Mouse (Mus musculus) CH12.LX (cell line): ENCODE measurements around the gene R3hcc1l. TPM values are rescaled to one million over a fixed set of nuclear protein-coding genes. Genes with fewer than 3 reads are reported as not detected.

Experiments
- DNase-seq: peaks from one replicate; pipeline ENCODE4 v3.0.0-alpha.2; 2013; ENCODE audit errors: extremely low read depth
- H3K27ac ChIP-seq: 2 replicates; pipeline ENCODE4 v1.5.1; 2012; ENCODE audit warnings: low read depth, mild to moderate bottlenecking, control low read depth, moderate library complexity; ENCODE audit not compliant: insufficient read depth
- H3K27me3 ChIP-seq: replicated peaks from 2 replicates; pipeline ENCODE3; 2012; ENCODE audit warnings: inconsistent platforms
- H3K36me3 ChIP-seq, 2 experiments: replicated peaks in 1 of 2; 2 replicates each; pipeline versions ENCODE3 to v1.6.1; 2012; ENCODE audit warnings: inconsistent platforms in 1 of 2, low read length in 1 of 2, mild to moderate bottlenecking in 1 of 2, mixed read lengths in 1 of 2, moderate library complexity in 1 of 2; ENCODE audit not compliant: control insufficient read depth in 1 of 2, insufficient read depth in 1 of 2
- H3K4me1 ChIP-seq, 2 experiments: 2 replicates each; pipeline ENCODE4 v1.6.1; 2012; ENCODE audit warnings: inconsistent platforms in 1 of 2, moderate library complexity in 1 of 2; ENCODE audit not compliant: insufficient read depth in 2 of 2, control insufficient read depth in 1 of 2
- H3K4me2 ChIP-seq: 2 replicates; pipeline ENCODE4 v1.6.1; 2012; ENCODE audit warnings: low read depth, mild to moderate bottlenecking, control low read depth; ENCODE audit not compliant: poor library complexity, insufficient read depth, severe bottlenecking
- H3K4me3 ChIP-seq, 3 experiments: fragments of 150-350 bp in 1 of 3; sonication (generic) in 1 of 3; replicated peaks in 1 of 3; 2 replicates each; pipeline versions ENCODE3 to v1.5.1; 2011 to 2012; ENCODE audit warnings: low read depth in 2 of 3, low read length in 2 of 3, mild to moderate bottlenecking in 2 of 3, moderate library complexity in 2 of 3, control low read depth in 1 of 3, improper control_type of control experiment in 1 of 3, inconsistent platforms in 1 of 3, mixed read lengths in 1 of 3; ENCODE audit not compliant: poor library complexity in 1 of 3
- H3K79me2 ChIP-seq: replicated peaks from 2 replicates; pipeline ENCODE4 v1.6.1; 2012; ENCODE audit warnings: mild to moderate bottlenecking, moderate library complexity; ENCODE audit not compliant: control insufficient read depth, poor library complexity, insufficient read depth, severe bottlenecking; ENCODE audit errors: extremely low read depth
- H3K9ac ChIP-seq: 2 replicates; pipeline ENCODE4 v1.6.1; 2012; ENCODE audit warnings: low read depth, mild to moderate bottlenecking, control low read depth, moderate library complexity; ENCODE audit not compliant: insufficient read depth
- H3K9me3 ChIP-seq: replicated peaks from 2 replicates; pipeline ENCODE3; 2012; ENCODE audit warnings: low read length, inconsistent platforms, mixed read lengths
- BHLHE40 ChIP-seq: IDR thresholded peaks from 2 replicates; pipeline ENCODE4 v1.6.1; 2011; ENCODE audit warnings: mild to moderate bottlenecking, low read depth, low read length, improper control_type of control experiment
- CHD1 ChIP-seq: IDR thresholded peaks from 2 replicates; pipeline ENCODE4 v1.6.1; 2012; ENCODE audit warnings: low read depth, low read length, improper control_type of control experiment, inconsistent platforms
- CHD2 ChIP-seq: IDR thresholded peaks from 2 replicates; pipeline ENCODE4 v1.6.1; 2011; ENCODE audit warnings: low read length, improper control_type of control experiment
- CTCF ChIP-seq, 2 experiments: IDR thresholded peaks in 1 of 2; conservative IDR thresholded peaks in 1 of 2; 2 replicates each; pipeline ENCODE4 v1.5.1; 2011 to 2012; ENCODE audit warnings: low read depth in 2 of 2, low read length in 2 of 2, improper control_type of control experiment in 1 of 2, inconsistent platforms in 1 of 2, mild to moderate bottlenecking in 1 of 2, moderate library complexity in 1 of 2
- ELF1 ChIP-seq: IDR thresholded peaks from 2 replicates; pipeline ENCODE4 v1.6.1; 2014; ENCODE audit warnings: low read depth, mild to moderate bottlenecking, inconsistent platforms, low read length, improper control_type of control experiment
- EP300 ChIP-seq: IDR thresholded peaks from 2 replicates; pipeline ENCODE4 v1.6.1; 2011; ENCODE audit warnings: low read length, improper control_type of control experiment
- GABPA ChIP-seq: IDR thresholded peaks from 2 replicates; pipeline ENCODE4 v1.6.1; 2012; ENCODE audit warnings: low read depth, low read length, improper control_type of control experiment, inconsistent platforms; ENCODE audit not compliant: insufficient replicate concordance
- HCFC1 ChIP-seq: IDR thresholded peaks from 2 replicates; pipeline ENCODE4 v1.6.1; 2012; ENCODE audit warnings: low read depth, mild to moderate bottlenecking, inconsistent platforms, low read length, improper control_type of control experiment
- KAT2A ChIP-seq: IDR thresholded peaks from 2 replicates; pipeline ENCODE4 v1.6.1; 2012; ENCODE audit warnings: low read length, improper control_type of control experiment, inconsistent platforms; ENCODE audit not compliant: insufficient replicate concordance
- MAFK ChIP-seq: IDR thresholded peaks from 2 replicates; pipeline ENCODE4 v1.6.1; 2011; ENCODE audit warnings: low read length, improper control_type of control experiment; ENCODE audit not compliant: insufficient replicate concordance
- MAX ChIP-seq: IDR thresholded peaks from 2 replicates; pipeline ENCODE4 v1.6.1; 2011; ENCODE audit warnings: low read length, improper control_type of control experiment
- MEF2A ChIP-seq: IDR thresholded peaks from 2 replicates; pipeline ENCODE4 v1.6.1; 2014; ENCODE audit warnings: low read depth, mild to moderate bottlenecking, inconsistent platforms, low read length, improper control_type of control experiment, borderline replicate concordance
- MXI1 ChIP-seq: IDR thresholded peaks from 2 replicates; pipeline ENCODE4 v1.6.1; 2011; ENCODE audit warnings: mild to moderate bottlenecking, low read depth, low read length, improper control_type of control experiment
- NELFE ChIP-seq: IDR thresholded peaks from 2 replicates; pipeline ENCODE4 v1.6.1; 2011; ENCODE audit warnings: low read depth, low read length, improper control_type of control experiment
- NRF1 ChIP-seq: IDR thresholded peaks from 2 replicates; pipeline ENCODE4 v1.6.1; 2014; ENCODE audit warnings: low read depth, mild to moderate bottlenecking, inconsistent platforms, low read length, improper control_type of control experiment, moderate library complexity
- PAX5 ChIP-seq: IDR thresholded peaks from 2 replicates; pipeline ENCODE4 v1.6.1; 2012; ENCODE audit warnings: low read length, inconsistent platforms, mixed read lengths
- POLR2A ChIP-seq: IDR thresholded peaks from 2 replicates; pipeline ENCODE4 v1.6.1; 2011; ENCODE audit warnings: low read depth, mild to moderate bottlenecking, improper control_type of control experiment, low read length
- POLR2AphosphoS2 ChIP-seq: IDR thresholded peaks from 2 replicates; pipeline ENCODE4 v1.6.1; 2011; ENCODE audit warnings: low read depth, low read length, improper control_type of control experiment
- RAD21 ChIP-seq: IDR thresholded peaks from 2 replicates; pipeline ENCODE4 v1.6.1; 2011; ENCODE audit warnings: low read depth, mild to moderate bottlenecking, low read length, improper control_type of control experiment, moderate library complexity
- SIN3A ChIP-seq: IDR thresholded peaks from 2 replicates; pipeline ENCODE4 v1.6.1; 2012; ENCODE audit warnings: low read length, improper control_type of control experiment, inconsistent platforms
- SMC3 ChIP-seq: IDR thresholded peaks from 2 replicates; pipeline ENCODE4 v1.6.1; 2011; ENCODE audit warnings: low read depth, low read length, improper control_type of control experiment
- TBP ChIP-seq: conservative IDR thresholded peaks from 2 replicates; pipeline ENCODE4 v1.6.1; 2011; ENCODE audit warnings: low read depth, low read length, improper control_type of control experiment
- TCF12 ChIP-seq: IDR thresholded peaks from 2 replicates; pipeline ENCODE4 v1.6.1; 2014; ENCODE audit warnings: low read depth, mild to moderate bottlenecking, inconsistent platforms, low read length, improper control_type of control experiment
- USF1 ChIP-seq: IDR thresholded peaks from 2 replicates; pipeline ENCODE4 v1.6.1; 2014; ENCODE audit warnings: low read depth, mild to moderate bottlenecking, inconsistent platforms, low read length, improper control_type of control experiment
- USF2 ChIP-seq: conservative IDR thresholded peaks from 2 replicates; pipeline ENCODE4 v1.6.1; 2011; ENCODE audit warnings: low read depth, low read length, improper control_type of control experiment
- ZMIZ1 ChIP-seq: IDR thresholded peaks from 2 replicates; pipeline ENCODE4 v1.6.1; 2012; ENCODE audit warnings: low read depth, mild to moderate bottlenecking, inconsistent platforms, low read length, improper control_type of control experiment
- ZNF384 ChIP-seq: IDR thresholded peaks from 2 replicates; pipeline ENCODE4 v1.6.1; 2012; ENCODE audit warnings: low read depth, low read length, improper control_type of control experiment, inconsistent platforms
- dilution Hi-C: fragments of 300-500 bp; cut with MboI; formaldehyde crosslinking; loops from 2 replicates; pipeline ENCODE4 v1.14.3; 2020; ENCODE audit warnings: low sequenced_read_pairs; ENCODE audit not compliant: extremely low pct_unique_long_range_greater_than_20kb, extremely low pct_ligation_motif_present
- in situ Hi-C: fragments of 300-500 bp; cut with MboI; formaldehyde crosslinking; loops from 3 replicates; pipeline ENCODE4 v1.14.3; 2019; ENCODE audit warnings: low sequenced_read_pairs, low pct_ligation_motif_present, low pct_unique_long_range_greater_than_20kb, mixed read lengths
- polyA plus RNA-seq: library from polyadenylated mRNA; unstranded; fragments of >175 nt; gene quantifications from 2 replicates; pipeline ENCODE4 v1.2.1, GENCODE M21; 2012; ENCODE audit warnings: low read depth; ENCODE audit not compliant: insufficient read length
- total RNA-seq, 2 experiments: library from RNA; depleted of rRNA; stranded (reverse); fragments of 300-350 nt in 1 of 2; fragments of >200 nt in 1 of 2; gene quantifications; 2 replicates each; pipeline ENCODE4 v1.2.3; 2012 to 2014

Gene R3hcc1l
- 6.1 and 8.1 TPM in 2 replicates for total RNA-seq (2012; rRNA removed)
- total RNA-seq (2014; rRNA removed) = 10.7 and 15.6 TPM in 2 replicates
- polyA plus RNA-seq = 12.2 and 14.7 TPM in 2 replicates

GRCm38 (mm10) chr19:42518620-42519310 lies at the start of gene R3hcc1l:
R3hcc1l (plus strand) TSS chr19:42518759.
- peak within 1 kb of the TSS; percentile 66 to 91 (median 86) for H3K4me3 ChIP-seq
- TF ChIP-seq ZMIZ1 (0 out of 2 replicates have a peak, but pooled peaks have one; percentile 32), USF2 (no peak), ELF1 (peak; percentile 93), CTCF (conservative IDR thresholded peaks at IDR 0.05 in 1 of 2, IDR thresholded peaks at IDR 0.05 in 1 of 2; ENCODE audit: low read depth in 2 of 2, low read length in 2 of 2) (peak in 1 of 2 experiments; percentile 75; a peak in 2 of 4 replicates), USF1 (no peak), NELFE (peak; percentile 74), GABPA (peak; percentile 64; the same call in 1 of the 2 replicates), EP300 (0 out of 2 replicates have a peak, but pooled peaks have one; percentile 5), PAX5 (no peak), MAX (0 out of 2 replicates have a peak, but pooled peaks have one; percentile 39), CHD1 (peak; percentile 64; the same call in 1 of the 2 replicates), TBP (peak; percentile 70; the same call in 1 of the 2 replicates), NRF1 (peak; percentile 60), RAD21 (no peak), POLR2AphosphoS2 (peak; percentile 71; the same call in 1 of the 2 replicates), SMC3 (no peak), POLR2A (peak; percentile 91), HCFC1 (peak; percentile 99), ZNF384 (peak; percentile 52; the same call in 1 of the 2 replicates), MEF2A (peak; percentile 42; the same call in 1 of the 2 replicates), KAT2A (peak; percentile 97), SIN3A (peak; percentile 83), MAFK (no peak), MXI1 (0 out of 2 replicates have a peak, but pooled peaks have one; percentile 81), BHLHE40 (0 out of 2 replicates have a peak, but pooled peaks have one; percentile 9), TCF12 (peak; percentile 90), CHD2 (peak; percentile 58; the same call in 1 of the 2 replicates)
- TF ChIP-seq, all 38 proteins: peak for 21
- Histone ChIP-seq H3K27me3 (no peaks in the 10 kb centered on the region), H3K9ac (peak within 1 kb of the TSS; percentile 64), H3K79me2 (peaks cover 12% of the 10 kb centered on the region), H3K27ac (no peak within 1 kb of the TSS), H3K4me2 (peak within 1 kb of the TSS; percentile 56), H3K4me1 (peaks cover 3 to 15% of the 10 kb centered on the region in 2 experiments; a peak in 3 of 4 replicates), H3K9me3 (no peaks in the 10 kb centered on the region), H3K36me3 (no peaks in the 10 kb centered on the region)
- DNase-seq = peak; percentile 92
- dilution Hi-C loops = no loop called here
- in situ Hi-C loops = no loop called here
